Mouse (Mus musculus) heart, embryonic 10.5 days (tissue): ENCODE results near the gene Cops4. TPM values are rescaled to one million over a fixed set of nuclear protein-coding genes. Genes with fewer than 3 reads are reported as not detected.

Source experiments
- DNase-seq: peaks from one replicate; pipeline ENCODE4 v3.0.0-alpha.2; 2017; ENCODE audit warnings: low spot score
- H3K27ac ChIP-seq: fragments of 300-500 bp; sonication (generic); 2 replicates; pipeline ENCODE4 v1.5.1; 2016; ENCODE audit warnings: mild to moderate bottlenecking
- H3K27me3 ChIP-seq: fragments of 300-500 bp; sonication (generic); 2 replicates; pipeline ENCODE4 v1.6.1; 2016; ENCODE audit warnings: mild to moderate bottlenecking; ENCODE audit not compliant: poor library complexity, insufficient read depth, severe bottlenecking
- H3K36me3 ChIP-seq: fragments of 300-500 bp; sonication (generic); 2 replicates; pipeline ENCODE4 v1.6.1; 2016; ENCODE audit warnings: mild to moderate bottlenecking, moderate library complexity
- H3K4me1 ChIP-seq: fragments of 300-500 bp; sonication (generic); 2 replicates; pipeline ENCODE4 v1.6.1; 2016; ENCODE audit warnings: mild to moderate bottlenecking
- H3K4me3 ChIP-seq: fragments of 300-500 bp; sonication (generic); 2 replicates; pipeline ENCODE4 v1.5.1; 2016; ENCODE audit warnings: mild to moderate bottlenecking, moderate library complexity
- H3K9me3 ChIP-seq: fragments of 300-500 bp; sonication (generic); 2 replicates; pipeline ENCODE4 v1.6.1; 2016; ENCODE audit warnings: mild to moderate bottlenecking, moderate library complexity
- WGBS: fragments of 180-500 bp; shearing (Covaris S2); methylation state at CpG from one replicate; pipeline ENCODE4 v1.1.7; 2016; 5-methylcytosine and 5-hydroxymethylcytosine counted together
- microRNA-seq: library from miRNA; unstranded; fragments of <30 nt; microRNA quantifications from one replicate; pipeline ENCODE4, GENCODE M21; 2017
- polyA plus RNA-seq: library from polyadenylated mRNA; unstranded; fragments of >200 nt; fragmentation: Nextera tagmentation; extraction: Ambion mirVana; gene quantifications from 2 replicates; pipeline ENCODE4 v1.2.1, GENCODE M21; 2016

Gene Cops4
- polyA plus RNA-seq, 1 experiment from 2014 or later: 203 TPM

- Histone ChIP-seq H3K27me3 (no peaks in the 10 kb centered on the region), H3K4me3 (no peak overlapping the region), H3K4me1 (no peaks in the 10 kb centered on the region), H3K27ac (no peak overlapping the region), H3K9me3 (peaks cover 7% of the 10 kb centered on the region; the same call in 1 of the 2 replicates), H3K36me3 (no peaks in the 10 kb centered on the region)
- WGBS: 75% methylated on average over 5 of the region's 5 CpGs
- DNase-seq: no peak
These were observed 72.4 kb downstream of the Cops4 start for GRCm38 (mm10) chr5:100590505-100590904.

- DNase-seq: no peak
- no peak overlapping the region for H3K4me3 ChIP-seq
- H3K36me3 ChIP-seq: no peaks in the 10 kb centered on the region
- peaks cover 7% of the 10 kb centered on the region; the same call in 1 of the 2 replicates for H3K9me3 ChIP-seq
- 82% methylated on average over 13 of the region's 13 CpGs for WGBS
- no peak overlapping the region for H3K27ac ChIP-seq
- no peaks in the 10 kb centered on the region for H3K4me1 ChIP-seq
- no peaks in the 10 kb centered on the region for H3K27me3 ChIP-seq
These were observed 76.8 kb downstream of the Cops4 start for GRCm38 (mm10) chr5:100594803-100595467.

- no peak for DNase-seq
- H3K4me3 ChIP-seq: no peak overlapping the region
- H3K9me3 ChIP-seq: peaks cover 7% of the 10 kb centered on the region; the same call in 1 of the 2 replicates
- no peaks in the 10 kb centered on the region for H3K36me3 ChIP-seq
- H3K4me1 ChIP-seq: 0 out of 2 replicates have a peak, but pooled peaks cover 3% of the 10 kb centered on the region
- no peaks in the 10 kb centered on the region for H3K27me3 ChIP-seq
- no peak overlapping the region for H3K27ac ChIP-seq
- WGBS: 85% methylated on average over 6 of the region's 6 CpGs
These were observed 77.9 kb downstream of the Cops4 start for GRCm38 (mm10) chr5:100595999-100596398.

Small RNA genes lying within 50 kb of the gene (microRNA-seq; reads per million reads assigned to microRNA genes)
- gene Gm23222: not detected

Other genes starting within 250 kb of the Cops4 start
- 156 and 180 TPM in 2 replicates for gene Sec31a, start 102.1 kb upstream of the Cops4 start, polyA plus RNA-seq
- 10.4 and 13.4 TPM in 2 replicates for gene Lin54, start 17.7 kb upstream of the Cops4 start, polyA plus RNA-seq
- gene Plac8, start 53.9 kb downstream of the Cops4 start, polyA plus RNA-seq: 8.5 and 15.2 TPM in 2 replicates
- 64.2 and 67.1 TPM in 2 replicates for gene Coq2, start 156.8 kb downstream of the Cops4 start, polyA plus RNA-seq
- gene Hpse, start 201.4 kb downstream of the Cops4 start, polyA plus RNA-seq: 0.67 and 1.7 TPM in 2 replicates